Mouse (Mus musculus) hindbrain, postnatal 0 days (tissue): ENCODE measurements around the gene Ceacam3. TPM values are rescaled to one million over a fixed set of nuclear protein-coding genes. Genes with fewer than 3 reads are reported as not detected.

Experiments
- ATAC-seq: fragments of 200-750 bp; cut with Nextera tagmentation; 2 replicates; pipeline ENCODE4 v1.8.0; 2017; ENCODE audit warnings: mild to moderate bottlenecking, moderate TSS enrichment, moderate library complexity
- DNase-seq: peaks from one replicate; pipeline ENCODE4 v3.0.0-alpha.2; 2015; ENCODE audit warnings: low spot score
- H3K27ac ChIP-seq: fragments of 300-500 bp; sonication (generic); 2 replicates; pipeline ENCODE4 v1.5.1; 2014; ENCODE audit warnings: mild to moderate bottlenecking
- H3K27me3 ChIP-seq: fragments of 300-500 bp; sonication (generic); 2 replicates; pipeline ENCODE4 v1.6.1; 2014; ENCODE audit warnings: low read length, mixed read lengths; ENCODE audit not compliant: insufficient read depth
- H3K36me3 ChIP-seq: fragments of 300-500 bp; sonication (generic); 2 replicates; pipeline ENCODE4 v1.6.1; 2014; ENCODE audit warnings: low read length, mixed read lengths; ENCODE audit not compliant: insufficient read depth
- H3K4me1 ChIP-seq: fragments of 300-500 bp; sonication (generic); 2 replicates; pipeline ENCODE4 v1.6.1; 2014; ENCODE audit warnings: antibody characterized with exemption, low read length, mixed read lengths; ENCODE audit not compliant: insufficient read depth
- H3K4me2 ChIP-seq: fragments of 300-500 bp; sonication (generic); 2 replicates; pipeline ENCODE4 v1.6.1; 2014; ENCODE audit warnings: low read depth, mild to moderate bottlenecking, low read length, moderate library complexity, mixed read lengths
- H3K4me3 ChIP-seq: fragments of 300-500 bp; sonication (generic); 2 replicates; pipeline ENCODE4 v1.5.1; 2014; ENCODE audit warnings: low read length
- H3K9ac ChIP-seq: fragments of 300-500 bp; sonication (generic); replicated peaks from 2 replicates; pipeline ENCODE4 v1.6.1; 2014; ENCODE audit warnings: mild to moderate bottlenecking, low read length, moderate library complexity, mixed read lengths
- H3K9me3 ChIP-seq: fragments of 300-500 bp; sonication (generic); 2 replicates; pipeline ENCODE4 v1.6.1; 2016; ENCODE audit warnings: low read length, mixed read lengths
- CTCF ChIP-seq: IDR thresholded peaks from 2 replicates; pipeline ENCODE4 v1.5.1; 2016; ENCODE audit warnings: antibody characterized with exemption, control low read depth, low read depth
- WGBS: fragments of 180-500 bp; shearing (Covaris S2); extraction: QIAGEN DNeasy Blood & Tissue Kit; methylation state at CpG from one replicate; pipeline ENCODE4 v1.1.7; 2014; 5-methylcytosine and 5-hydroxymethylcytosine counted together
- polyA plus RNA-seq: library from polyadenylated mRNA; unstranded; fragments of >200 nt; fragmentation: Nextera tagmentation; extraction: Ambion mirVana; gene quantifications from 2 replicates; pipeline ENCODE4 v1.2.1, GENCODE M21; 2015
- total RNA-seq: library from RNA; depleted of rRNA; stranded (reverse); fragments of >200 nt; gene quantifications from 2 replicates; pipeline ENCODE4 v1.2.3, GENCODE M21; 2014; rRNA removed

The Ceacam3 gene
- total and polyA plus RNA-seq, 2 experiments from 2014 or later = 0.05 to 0.37 TPM

GRCm38 (mm10) chr7:17203177-17203576 is 53.1 kb downstream of the Ceacam3 start, which contains the start of gene Psg29:
Gene Psg29, plus strand, starts transcription at chr7:17203477.
- Histone ChIP-seq H3K27ac (no peak within 1 kb of the TSS), H3K4me3 (no peak within 1 kb of the TSS), H3K27me3 (no peaks in the 10 kb centered on the region), H3K9ac (no peak within 1 kb of the TSS), H3K9me3 (peaks cover 8% of the 10 kb centered on the region; the same call in 1 of the 2 replicates), H3K4me1 (no peaks in the 10 kb centered on the region), H3K4me2 (no peak within 1 kb of the TSS), H3K36me3 (no peaks in the 10 kb centered on the region)
- TF ChIP-seq CTCF = no peak
- ATAC-seq (no peak), DNase-seq (no peak)

- DNase-seq (no peak), ATAC-seq (no peak)
- H3K4me1 ChIP-seq = no peaks in the 10 kb centered on the region
- no peaks in the 10 kb centered on the region for H3K36me3 ChIP-seq
- H3K27me3 ChIP-seq = no peaks in the 10 kb centered on the region
- TF ChIP-seq CTCF = no peak
- H3K9ac ChIP-seq = no peak overlapping the region
- no peak overlapping the region for H3K27ac ChIP-seq
- no peak overlapping the region for H3K4me2 ChIP-seq
- H3K9me3 ChIP-seq = peaks cover 10% of the 10 kb centered on the region; the same call in 1 of the 2 replicates
- H3K4me3 ChIP-seq = no peak overlapping the region
- 72% methylated on average over 3 of the region's 3 CpGs for WGBS
Observed at GRCm38 (mm10) chr7:17205530-17206184, 55.6 kb downstream of the Ceacam3 start.

Other genes with a start within 250 kb of the Ceacam3 start
- 0.18 and 0.21 TPM in 2 replicates for gene Ptgir, start 243.8 kb upstream of the Ceacam3 start, total RNA-seq
- gene Ptgir, start 243.8 kb upstream of the Ceacam3 start, polyA plus RNA-seq = 0.05 TPM in 2 replicates
- 1,865 and 2,018 TPM in 2 replicates for gene Calm3, start 226.2 kb upstream of the Ceacam3 start, total RNA-seq
- 435 and 441 TPM in 2 replicates for gene Calm3, start 226.2 kb upstream of the Ceacam3 start, polyA plus RNA-seq
- 106 and 118 TPM in 2 replicates for gene Pnmal2, start 205.6 kb upstream of the Ceacam3 start, total RNA-seq
- 138 and 139 TPM in 2 replicates for gene Pnmal2, start 205.6 kb upstream of the Ceacam3 start, polyA plus RNA-seq
- 22.7 and 24.3 TPM in 2 replicates for gene Pnmal1, start 190.6 kb upstream of the Ceacam3 start, total RNA-seq
- gene Pnmal1, start 190.6 kb upstream of the Ceacam3 start, polyA plus RNA-seq = 40.9 and 41.2 TPM in 2 replicates
- 36.9 and 41.7 TPM in 2 replicates for gene Gm42372, start 167.2 kb upstream of the Ceacam3 start, total RNA-seq
- 8.2 and 8.9 TPM in 2 replicates for gene Gm42372, start 167.2 kb upstream of the Ceacam3 start, polyA plus RNA-seq
- gene Ccdc8, start 157.6 kb upstream of the Ceacam3 start, total RNA-seq = 6.0 and 7.1 TPM in 2 replicates
- gene Ccdc8, start 157.6 kb upstream of the Ceacam3 start, polyA plus RNA-seq = 3.0 and 3.6 TPM in 2 replicates
- gene Ppp5c, start 122.4 kb upstream of the Ceacam3 start, total RNA-seq = 68.9 and 86.0 TPM in 2 replicates
- gene Ppp5c, start 122.4 kb upstream of the Ceacam3 start, polyA plus RNA-seq = 140 and 143 TPM in 2 replicates
- gene Hif3a, start 87.9 kb upstream of the Ceacam3 start, total RNA-seq = 5.7 and 22.1 TPM in 2 replicates
- gene Hif3a, start 87.9 kb upstream of the Ceacam3 start, polyA plus RNA-seq = 2.5 and 3.4 TPM in 2 replicates
- 3.4 and 4.4 TPM in 2 replicates for gene Psg16, start 76.2 kb upstream of the Ceacam3 start, total RNA-seq
- 5.8 and 6.6 TPM in 2 replicates for gene Psg16, start 76.2 kb upstream of the Ceacam3 start, polyA plus RNA-seq
- 0.04 and 0.10 TPM in 2 replicates for gene Psg29, start 53.2 kb downstream of the Ceacam3 start, total RNA-seq
- gene Psg29, start 53.2 kb downstream of the Ceacam3 start, polyA plus RNA-seq = not detected in 2 replicates